Comparison of ENCODE assay signal across 12 mouse cellular contexts in the genomic region with DNA sequence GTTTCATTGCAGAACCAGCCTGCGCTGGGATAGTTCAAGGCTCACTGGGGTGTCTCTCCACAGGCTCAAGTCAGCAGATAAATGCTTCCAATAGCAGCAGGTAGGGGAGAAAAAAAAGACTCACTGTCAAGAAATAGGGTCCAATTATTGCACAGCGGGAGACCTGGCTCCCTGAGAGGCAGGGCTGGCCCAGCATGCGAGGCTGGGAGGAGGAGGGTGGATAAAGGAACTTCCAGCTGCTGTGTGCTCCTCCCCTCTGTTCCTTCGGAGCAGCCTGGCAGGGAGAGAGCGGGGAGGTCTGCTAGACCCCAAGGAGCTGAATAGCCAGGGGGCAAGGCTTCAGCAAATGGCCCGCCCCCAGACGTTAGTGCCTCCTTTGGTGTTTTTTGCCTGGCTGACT. TPM values are rescaled to one million over a fixed set of nuclear protein-coding genes. Genes with fewer than 3 reads are reported as not detected.
DNase-seq lines count a peak whose midpoint lies in the region; ATAC-seq and TF ChIP-seq lines count a peak whose summit lies in the region.
"Had no signal": no experiment of that assay in that cellular context is flagged by ENCODE, and none has a peak within 500 bp of the region (broad histone marks: within the 10 kb centered on the region; RNA-seq: fewer than 3 reads in every experiment).

No protein-coding gene starts in this region.

- no peak for TF ChIP-seq CTCF in hindbrain, postnatal 0 days (IDR thresholded peaks at IDR 0.05; ENCODE audit: low read depth)

- no peak for ATAC-seq in neural tube, embryonic 11.5 days (ENCODE audit: insufficient read depth, low FRiP score, low TSS enrichment)
- no peak for ATAC-seq in hindbrain, postnatal 0 days
- no peak for ATAC-seq in granulocyte monocyte progenitor cell, adult 5-6 weeks (replicated peaks; ENCODE audit: poor library complexity, severe bottlenecking)
- ATAC-seq: liver, postnatal 0 days had no signal

- H3K9ac ChIP-seq in neural tube, embryonic 11.5 days (ENCODE audit: low read length), result 0 out of 2 replicates have a peak overlapping the region, but pooled peaks have one; percentile 6
- no peak overlapping the region for H3K9ac ChIP-seq in hindbrain, postnatal 0 days (replicated peaks; ENCODE audit: low read length)
- H3K9ac ChIP-seq: heart, embryonic 15.5 days; liver, postnatal 0 days had no signal

- 5% methylated on average over 7 of the region's 7 CpGs for WGBS in neural tube, embryonic 11.5 days
- 15% methylated on average over 7 of the region's 7 CpGs for WGBS in hindbrain, postnatal 0 days

- no peak for DNase-seq in neural tube, embryonic 11.5 days (ENCODE audit: low spot score)
- DNase-seq in neural tube, embryonic 10.5 days (ENCODE audit: extremely low spot score, low spot score), result no peak
- peak; percentile 33 for DNase-seq in embryo, embryonic 9.5 days (ENCODE audit: extremely low spot score)
- DNase-seq in hindbrain, postnatal 0 days (ENCODE audit: low spot score), result peak; percentile 33
- peak; percentile 62 for DNase-seq in retina, postnatal 1 day
- DNase-seq in cerebellum, postnatal 4 days (ENCODE audit: low spot score in 2 of 2), result no peak
- DNase-seq: kidney, adult 9 months; liver, postnatal 0 days; thymus, postnatal 25 days had no signal

- 0 out of 2 replicates have a peak, but pooled peaks cover 2% of the 10 kb centered on the region for H3K27me3 ChIP-seq in neural tube, embryonic 11.5 days (ENCODE audit: control insufficient read depth, insufficient read depth, low read length)
- no peaks in the 10 kb centered on the region for H3K27me3 ChIP-seq in hindbrain, postnatal 0 days (ENCODE audit: insufficient read depth, low read length)

- H3K4me3 ChIP-seq in neural tube, embryonic 11.5 days (ENCODE audit: low read depth, low read length), result no peak overlapping the region
- H3K4me3 ChIP-seq in hindbrain, postnatal 0 days (ENCODE audit: low read length), result no peak overlapping the region
- H3K4me3 ChIP-seq: heart, embryonic 15.5 days; myocyte had no signal

- H3K27ac ChIP-seq in neural tube, embryonic 11.5 days (ENCODE audit: low read depth, low read length), result no peak overlapping the region
- no peak overlapping the region for H3K27ac ChIP-seq in hindbrain, postnatal 0 days
- H3K27ac ChIP-seq: heart, embryonic 15.5 days had no signal

- H3K4me1 ChIP-seq in neural tube, embryonic 11.5 days (ENCODE audit: control insufficient read depth, insufficient read depth, low read length), result peaks cover 9% of the 10 kb centered on the region; the same call in 1 of the 2 replicates
- peaks cover 18% of the 10 kb centered on the region; the same call in 1 of the 2 replicates for H3K4me1 ChIP-seq in hindbrain, postnatal 0 days (ENCODE audit: insufficient read depth, low read length)
- H3K4me1 ChIP-seq: heart, embryonic 15.5 days had no signal

- H3K36me3 ChIP-seq in neural tube, embryonic 11.5 days (ENCODE audit: control insufficient read depth, insufficient read depth, low read length), result no peaks in the 10 kb centered on the region
- no peaks in the 10 kb centered on the region for H3K36me3 ChIP-seq in hindbrain, postnatal 0 days (ENCODE audit: insufficient read depth, low read length)
- H3K36me3 ChIP-seq: heart, embryonic 15.5 days had no signal

- no peak overlapping the region for H3K4me2 ChIP-seq in neural tube, embryonic 11.5 days (ENCODE audit: low read depth)
- no peak overlapping the region for H3K4me2 ChIP-seq in hindbrain, postnatal 0 days (ENCODE audit: low read depth, low read length)
- H3K4me2 ChIP-seq: heart, embryonic 15.5 days had no signal

- no peaks in the 10 kb centered on the region for H3K9me3 ChIP-seq in neural tube, embryonic 11.5 days (ENCODE audit: control insufficient read depth, low read length)
- no peaks in the 10 kb centered on the region for H3K9me3 ChIP-seq in hindbrain, postnatal 0 days (ENCODE audit: low read length)
- H3K9me3 ChIP-seq: heart, embryonic 15.5 days had no signal

RNA-seq across cellular contexts. Expression of a gene that starts 7.4 kb away (rescaled TPM):
- 7.5 and 10.3 TPM in 2 replicates for polyA plus RNA-seq in neural tube, embryonic 11.5 days (2014; fragmentation: Nextera tagmentation; extraction: Ambion mirVana)
- 67.9 and 72.1 TPM in 2 replicates for total RNA-seq in hindbrain, postnatal 0 days (2014; rRNA removed)
- 26.5 and 28.2 TPM in 2 replicates for polyA plus RNA-seq in hindbrain, postnatal 0 days (2015; fragmentation: Nextera tagmentation; extraction: Ambion mirVana)
- total RNA-seq in granulocyte monocyte progenitor cell, adult 5-6 weeks (2014; fragmentation: Nextera tagmentation), result not detected in 2 replicates
- total RNA-seq in granulocyte monocyte progenitor cell, adult 5-6 weeks (2017), result not detected in 2 replicates

Comparison
In these comparisons a context has a peak if more than half of its experiments do, and no peak if none do; other contexts are left out.
1. DNase-seq: peak in embryo, embryonic 9.5 days (single experiment), hindbrain, postnatal 0 days (single experiment) and retina, postnatal 1 day (single experiment); none in neural tube, embryonic 11.5 days (single experiment), neural tube, embryonic 10.5 days (single experiment) and cerebellum, postnatal 4 days (0 of 2).
2. RNA of a gene that starts 7.4 kb away (total RNA-seq): 67.9 to 72.1 TPM in hindbrain, postnatal 0 days; not detected in granulocyte monocyte progenitor cell, adult 5-6 weeks; every median in the first group is over 10 times any median in the second.